ENCODE assay signal across 18 mouse cellular contexts in the genomic region with DNA sequence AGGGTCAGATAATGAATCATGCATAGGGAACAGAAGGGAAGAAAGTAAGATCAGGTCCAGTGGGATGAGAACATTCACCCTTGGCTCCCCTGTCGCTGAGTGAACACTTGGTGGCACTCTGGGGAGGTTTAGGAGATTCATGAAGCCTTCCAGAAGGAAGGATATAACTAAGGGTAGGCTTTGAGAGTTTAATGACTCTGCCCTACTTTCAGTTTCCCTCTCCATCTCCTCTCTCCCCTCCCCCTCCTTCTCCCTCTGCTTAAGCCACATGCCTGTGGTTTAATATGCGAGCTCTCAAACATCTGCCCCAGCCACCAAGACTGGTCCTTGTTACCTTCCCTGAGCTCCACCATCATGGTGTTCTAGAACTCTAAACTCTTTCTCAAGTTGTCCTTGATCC.
DNase-seq lines count a peak whose midpoint lies in the region; TF ChIP-seq lines count a peak whose summit lies in the region.
"Had no signal": no experiment of that assay in that cellular context is flagged by ENCODE, and none has a peak within 500 bp of the region (broad histone marks: within the 10 kb centered on the region; RNA-seq: fewer than 3 reads in every experiment).

No protein-coding gene starts in this region.

- peak; percentile 7 to 17 for DNase-seq in heart, adult 9 months (ENCODE audit: low spot score in 2 of 2)
- DNase-seq in heart, postnatal 4 days: no peak
- DNase-seq in layer of hippocampus, adult 2 months (ENCODE audit: low spot score in 2 of 2): no peak
- no peak for DNase-seq in layer of hippocampus, adult 8-10 months (ENCODE audit: low spot score in 2 of 2)
- DNase-seq in adipocyte (ENCODE audit: low spot score): peak; percentile 37
- DNase-seq in retina, postnatal 1 day: peak; percentile 9
- DNase-seq in cerebellum, adult 9-11 months: no peak
- no peak for DNase-seq in cerebellum, adult 8-10 months
- DNase-seq: adrenal gland, postnatal 25 days; cerebellum, adult 18-20 months; gastrocnemius, postnatal 14 days; thymus, postnatal 36 days had no signal

- H3K4me3 ChIP-seq in layer of hippocampus, adult 2 months: no peak overlapping the region
- H3K4me3 ChIP-seq: forebrain, embryonic 12.5 days; hindbrain, embryonic 15.5 days; intestine, embryonic 15.5 days; limb, embryonic 12.5 days had no signal

- no peak overlapping the region for H3K27ac ChIP-seq in layer of hippocampus, adult 2 months
- H3K27ac ChIP-seq: forebrain, embryonic 12.5 days; hindbrain, embryonic 15.5 days; intestine, embryonic 15.5 days; limb, embryonic 12.5 days; liver, embryonic 14.5 days; macrophage had no signal

- peak; percentile 26 for TF ChIP-seq CTCF in layer of hippocampus, adult 2 months (conservative IDR thresholded peaks at IDR 0.05)

Comparison
In these comparisons a context has a peak if more than half of its experiments do, and no peak if none do; other contexts are left out.
1. DNase-seq: peak in heart, adult 9 months (2 of 2), adipocyte (single experiment) and retina, postnatal 1 day (single experiment); none in heart, postnatal 4 days (single experiment), layer of hippocampus, adult 2 months (0 of 2), layer of hippocampus, adult 8-10 months (0 of 2), cerebellum, adult 9-11 months (single experiment) and cerebellum, adult 8-10 months (single experiment).